Comparison of ENCODE assay signal across 8 mouse cellular contexts in the genomic region with DNA sequence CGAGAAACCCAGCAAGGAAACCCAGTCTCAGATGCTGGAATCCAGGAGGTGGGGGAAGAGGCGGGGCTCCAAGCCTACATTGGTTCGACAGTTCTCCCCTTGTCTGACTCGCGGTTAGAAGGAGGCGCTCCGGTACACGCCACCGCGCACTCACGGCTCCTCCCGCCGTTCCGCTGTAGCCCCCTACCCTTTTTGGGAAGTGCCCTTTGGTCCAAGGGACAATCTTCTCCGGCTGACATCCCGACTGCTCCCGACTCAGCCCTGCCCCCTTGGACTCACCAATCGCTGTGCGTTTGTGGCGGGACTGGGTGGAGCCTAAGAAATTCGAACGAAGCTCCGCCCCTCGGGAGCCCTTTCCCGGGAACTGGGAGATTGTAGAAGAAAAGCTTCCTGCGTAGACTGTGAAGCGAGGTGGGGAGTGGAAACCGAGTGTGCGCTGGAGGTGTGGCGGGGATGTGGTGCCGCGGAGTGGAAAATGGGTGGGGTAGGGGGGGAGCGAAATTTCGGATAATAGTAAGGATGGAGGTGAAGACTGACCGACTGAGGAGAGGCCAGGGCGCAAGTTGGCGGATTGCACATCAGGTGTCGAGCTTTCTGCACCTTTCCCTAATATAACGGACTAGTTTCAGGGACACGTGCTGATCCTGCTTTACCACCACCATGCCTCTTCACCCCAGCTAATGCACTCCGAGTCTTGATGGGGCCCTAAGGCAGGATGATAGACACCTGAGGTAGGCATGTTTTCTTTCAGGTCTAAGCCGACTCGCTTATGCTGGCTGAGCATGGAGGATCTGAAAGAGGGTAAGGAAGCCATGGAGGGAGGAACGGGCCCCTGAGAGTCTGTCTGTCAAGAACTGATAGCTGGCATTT. TPM values are rescaled to one million over a fixed set of nuclear protein-coding genes. Genes with fewer than 3 reads are reported as not detected.
A peak's percentile ranks its signal among the peaks of the same experiment; 100 is the strongest.
DNase-seq lines count a peak whose midpoint lies in the region; ATAC-seq and TF ChIP-seq lines count a peak whose summit lies in the region.

A gene (plus strand): TSS at position 355 of the 870 bp plus-strand sequence.

- H3K27me3 ChIP-seq in forebrain, embryonic 12.5 days: no peaks in the 10 kb centered on the region
- no peaks in the 10 kb centered on the region for H3K27me3 ChIP-seq in heart, postnatal 0 days (ENCODE audit: control insufficient read depth, insufficient read depth, low read length)
- no peaks in the 10 kb centered on the region for H3K27me3 ChIP-seq in liver, postnatal 0 days (ENCODE audit: insufficient read depth, low read length)
- no peaks in the 10 kb centered on the region for H3K27me3 ChIP-seq in neural tube, embryonic 13.5 days

- no peaks in the 10 kb centered on the region for H3K9me3 ChIP-seq in ES-E14 (ENCODE audit: control insufficient read depth, insufficient read depth, low read depth, low read length)
- no peaks in the 10 kb centered on the region for H3K9me3 ChIP-seq in forebrain, embryonic 12.5 days
- no peaks in the 10 kb centered on the region for H3K9me3 ChIP-seq in heart, postnatal 0 days (replicated peaks; ENCODE audit: control insufficient read depth, low read length)
- H3K9me3 ChIP-seq in liver, postnatal 0 days (ENCODE audit: low read length): no peaks in the 10 kb centered on the region
- H3K9me3 ChIP-seq in neural tube, embryonic 13.5 days: no peaks in the 10 kb centered on the region

- WGBS in forebrain, embryonic 12.5 days: under 1% methylated on average over 44 of the region's 44 CpGs
- WGBS in heart, postnatal 0 days: 2% methylated on average over 44 of the region's 44 CpGs
- 2% methylated on average over 44 of the region's 44 CpGs for WGBS in liver, postnatal 0 days (ENCODE audit: insufficient replicate concordance)
- under 1% methylated on average over 44 of the region's 44 CpGs for WGBS in neural tube, embryonic 13.5 days

- peaks cover 3 to 24% of the 10 kb centered on the region in 2 experiments; a peak in 3 of 4 replicates for H3K4me1 ChIP-seq in ES-E14 (ENCODE audit: control insufficient read depth in 2 of 2, insufficient read depth in 2 of 2, low read length in 2 of 2, poor library complexity in 1 of 2)
- H3K4me1 ChIP-seq in forebrain, embryonic 12.5 days: peaks cover 39% of the 10 kb centered on the region
- H3K4me1 ChIP-seq in heart, postnatal 0 days (ENCODE audit: control insufficient read depth, insufficient read depth): peaks cover 16% of the 10 kb centered on the region
- H3K4me1 ChIP-seq in liver, postnatal 0 days (ENCODE audit: insufficient read depth): peaks cover 28% of the 10 kb centered on the region
- peaks cover 45% of the 10 kb centered on the region for H3K4me1 ChIP-seq in neural tube, embryonic 13.5 days (replicated peaks)

- H3K4me3 ChIP-seq in ES-E14 (ENCODE audit: insufficient read depth in 1 of 2, low read depth in 1 of 2, low read length in 2 of 2, poor library complexity in 1 of 2, severe bottlenecking in 1 of 2): peak within 1 kb of the TSS; percentile 98 to 99
- peak within 1 kb of the TSS; percentile 50 for H3K4me3 ChIP-seq in forebrain, embryonic 12.5 days (replicated peaks)
- H3K4me3 ChIP-seq in heart, postnatal 0 days (ENCODE audit: low read depth, low read length): peak within 1 kb of the TSS; percentile 62
- peak within 1 kb of the TSS; percentile 65 for H3K4me3 ChIP-seq in liver, postnatal 0 days (ENCODE audit: low read depth, low read length)
- peak within 1 kb of the TSS; percentile 65 for H3K4me3 ChIP-seq in neural tube, embryonic 13.5 days

- peak; percentile 93 for DNase-seq in ES-E14 (ENCODE audit: low read depth, low spot score)
- DNase-seq in c-Kit-positive CD71-positive TER-119-positive erythroid progenitor cells, embryonic 14.5 days (ENCODE audit: low spot score): peak; percentile 86
- peak; percentile 94 for DNase-seq in heart, postnatal 0 days (ENCODE audit: low spot score)
- peak; percentile 89 to 95 for DNase-seq in kidney, postnatal 36 days
- DNase-seq in liver, postnatal 0 days: peak; percentile 92
- DNase-seq in telencephalon, adult 2 months (ENCODE audit: low read depth, low spot score): peak; percentile 69

- TF ChIP-seq CTCF in heart, postnatal 0 days (IDR thresholded peaks at IDR 0.05; ENCODE audit: low read depth): no peak
- no peak for TF ChIP-seq CTCF in liver, postnatal 0 days (IDR thresholded peaks at IDR 0.05; ENCODE audit: low read depth)

- peak within 1 kb of the TSS; percentile 92 for H3K27ac ChIP-seq in ES-E14 (ENCODE audit: insufficient read depth, low read depth, low read length, poor library complexity, severe bottlenecking)
- H3K27ac ChIP-seq in forebrain, embryonic 12.5 days: peak within 1 kb of the TSS; percentile 72
- H3K27ac ChIP-seq in heart, postnatal 0 days (ENCODE audit: low read depth): peak within 1 kb of the TSS; percentile 31; the same call in 1 of the 2 replicates
- H3K27ac ChIP-seq in liver, postnatal 0 days (ENCODE audit: low read depth): no peak within 1 kb of the TSS
- H3K27ac ChIP-seq in neural tube, embryonic 13.5 days (replicated peaks): 0 out of 2 replicates have a peak within 1 kb of the TSS, but pooled peaks have one; percentile 42

- peaks cover 34% of the 10 kb centered on the region for H3K36me3 ChIP-seq in ES-E14 (ENCODE audit: control insufficient read depth, insufficient read depth, low read length, poor library complexity, severe bottlenecking)
- H3K36me3 ChIP-seq in forebrain, embryonic 12.5 days (replicated peaks): peaks cover 20% of the 10 kb centered on the region
- H3K36me3 ChIP-seq in heart, postnatal 0 days (replicated peaks; ENCODE audit: control insufficient read depth, insufficient read depth, low read length): no peaks in the 10 kb centered on the region; the same call in 1 of the 2 replicates
- H3K36me3 ChIP-seq in liver, postnatal 0 days (replicated peaks; ENCODE audit: insufficient read depth, low read length): no peaks in the 10 kb centered on the region
- H3K36me3 ChIP-seq in neural tube, embryonic 13.5 days: no peaks in the 10 kb centered on the region

- peak within 1 kb of the TSS; percentile 96 for H3K9ac ChIP-seq in ES-E14 (ENCODE audit: insufficient read depth, low read depth, low read length, poor library complexity, severe bottlenecking)
- peak within 1 kb of the TSS; percentile 64 for H3K9ac ChIP-seq in forebrain, embryonic 12.5 days
- H3K9ac ChIP-seq in heart, postnatal 0 days (replicated peaks; ENCODE audit: low read depth, low read length): peak within 1 kb of the TSS; percentile 43; the same call in 1 of the 2 replicates
- peak within 1 kb of the TSS; percentile 54 for H3K9ac ChIP-seq in liver, postnatal 0 days (replicated peaks)
- peak within 1 kb of the TSS; percentile 66 for H3K9ac ChIP-seq in neural tube, embryonic 13.5 days

- ATAC-seq in forebrain, embryonic 12.5 days (ENCODE audit: low FRiP score): peak; percentile 93
- ATAC-seq in heart, postnatal 0 days (ENCODE audit: insufficient read depth, low read depth): peak; percentile 87
- ATAC-seq in liver, postnatal 0 days: peak; percentile 91
- ATAC-seq in neural tube, embryonic 13.5 days (ENCODE audit: low read depth): peak; percentile 91

- in situ Hi-C loops in ES-E14 (cut with MboI; ENCODE audit: low sequenced_read_pairs in 2 of 2, unreplicated experiment in 2 of 2): no loop called here

- TF ChIP-seq EP300 in heart, postnatal 0 days (IDR thresholded peaks at IDR 0.05; ENCODE audit: low read depth): no peak
- no peak for TF ChIP-seq EP300 in liver, postnatal 0 days (IDR thresholded peaks at IDR 0.05; ENCODE audit: low read depth)

- peak within 1 kb of the TSS; percentile 71 for H3K4me2 ChIP-seq in forebrain, embryonic 12.5 days
- H3K4me2 ChIP-seq in heart, postnatal 0 days (ENCODE audit: low read depth, low read length): peak within 1 kb of the TSS; percentile 75
- peak within 1 kb of the TSS; percentile 78 for H3K4me2 ChIP-seq in liver, postnatal 0 days (ENCODE audit: low read depth, low read length)
- peak within 1 kb of the TSS; percentile 66 for H3K4me2 ChIP-seq in neural tube, embryonic 13.5 days

TF ChIP-seq in ES-E14, 5 proteins besides CTCF, POLR2A, EP300 and RAD21:
- 0 out of 2 replicates have a peak, but pooled peaks have one; percentile 32 for TF ChIP-seq HCFC1 (IDR thresholded peaks at IDR 0.05; ENCODE audit: borderline replicate concordance, insufficient read depth, low read length)
- no peak for TF ChIP-seq ZC3H11A (IDR thresholded peaks at IDR 0.05; ENCODE audit: borderline replicate concordance, low read depth, low read length)

RNA-seq across cellular contexts. Expression of the gene that starts here (rescaled TPM):
- total RNA-seq in ES-E14 (2012; rRNA removed): 172 and 284 TPM in 2 replicates
- polyA plus RNA-seq in forebrain, embryonic 12.5 days (2016; fragmentation: Nextera tagmentation; extraction: Ambion mirVana): 82.6 and 83.1 TPM in 2 replicates
- total RNA-seq in heart, postnatal 0 days (2014; rRNA removed; ENCODE audit: low replicate concordance): 8.4 and 17.5 TPM in 2 replicates
- 5.0 and 5.4 TPM in 2 replicates for polyA plus RNA-seq in heart, postnatal 0 days (2015; fragmentation: Nextera tagmentation; extraction: Ambion mirVana)
- polyA plus RNA-seq in liver, postnatal 0 days (2015; fragmentation: Nextera tagmentation; extraction: Ambion mirVana): 5.6 and 7.8 TPM in 2 replicates
- 10.9 and 11.9 TPM in 2 replicates for polyA plus RNA-seq in neural tube, embryonic 13.5 days (2015; fragmentation: Nextera tagmentation; extraction: Ambion mirVana)

Comparison
In these comparisons a context has a peak if more than half of its experiments do, and no peak if none do; other contexts are left out.
1. H3K9ac ChIP-seq: peak in every context shown above with its lines; median percentile 96 in ES-E14; 66 in neural tube, embryonic 13.5 days; 64 in forebrain, embryonic 12.5 days; 54 in liver, postnatal 0 days; 43 in heart, postnatal 0 days.